Mouse (Mus musculus) MEL-GATA-1-ER (cell line): Measurements from ENCODE around the gene 6030468B19Rik.

ENCODE experiments used
- DNase-seq: peaks from one replicate; pipeline ENCODE4 v3.0.0-alpha.2; 2012; ENCODE audit warnings: low read depth; ENCODE audit errors: extremely low read depth

6030468B19Rik gene

GRCm38 (mm10) chr11:117797511-117798159, at the start of gene 6030468B19Rik:
Gene 6030468B19Rik, plus strand, starts transcription at chr11:117797660.
- DNase-seq: no peak

- DNase-seq: no peak
Observed at GRCm38 (mm10) chr11:117748628-117749027, 48.8 kb upstream of the 6030468B19Rik start.

DNA sequence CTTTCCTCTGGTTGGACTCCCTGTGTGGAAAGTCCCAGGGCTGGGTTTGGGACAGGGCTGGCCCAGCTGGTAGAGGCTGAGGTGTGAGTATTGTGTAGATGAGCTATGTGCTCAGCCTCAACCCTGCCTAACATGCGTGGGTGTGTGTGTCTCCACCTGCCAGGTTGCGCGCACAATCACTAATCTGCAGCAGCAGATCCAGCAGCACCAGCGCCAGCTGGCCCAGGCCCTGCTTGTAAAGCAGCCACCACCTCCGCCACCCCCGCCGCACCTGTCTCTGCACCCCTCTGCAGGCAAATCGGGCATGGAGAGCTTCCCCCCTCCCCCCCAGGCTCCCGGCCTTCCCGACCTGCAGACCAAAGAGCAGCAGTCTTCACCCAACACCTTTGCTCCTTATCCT, 48.0 kb upstream of the 6030468B19Rik start:
- no peak for DNase-seq

DNA sequence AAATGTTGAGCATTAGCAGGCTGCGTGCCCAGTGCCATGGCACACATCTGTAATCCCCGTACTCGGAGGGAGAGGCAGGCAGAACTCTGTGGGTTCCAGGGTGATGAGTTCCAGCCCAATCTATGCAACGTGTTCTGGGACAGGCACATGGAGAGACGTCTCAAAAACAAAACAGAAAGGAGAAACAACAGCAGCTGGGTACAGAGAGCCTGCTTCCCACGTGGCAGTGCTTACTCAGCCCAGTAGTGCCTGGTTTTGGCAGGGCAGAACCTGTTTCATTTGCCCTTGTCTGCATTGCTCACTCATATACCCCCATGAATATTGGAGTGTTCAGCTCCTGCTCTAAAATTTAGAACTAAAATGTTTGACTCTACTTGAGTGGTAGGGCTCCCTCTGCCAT, 45.9 kb upstream of the 6030468B19Rik start:
- no peak for DNase-seq

DNA sequence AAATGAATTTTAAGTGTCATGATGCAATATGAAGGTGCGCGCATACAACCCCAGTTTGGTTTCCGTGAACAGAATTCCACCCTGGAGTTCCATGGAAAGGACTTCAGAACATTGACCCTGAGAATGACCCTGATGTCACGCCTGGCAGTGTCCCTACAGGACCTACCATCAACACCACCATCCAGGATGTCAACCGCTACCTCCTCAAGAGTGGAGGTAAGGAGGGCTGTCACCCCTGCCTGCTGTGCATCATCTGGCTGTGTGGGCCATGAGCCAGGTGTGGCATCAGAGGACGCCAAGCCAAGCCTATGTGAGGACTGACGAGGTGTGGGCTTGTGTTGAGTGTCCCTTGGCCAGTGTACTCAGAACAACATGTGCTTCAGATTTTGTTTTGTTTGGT, 41.6 kb upstream of the 6030468B19Rik start:
- no peak for DNase-seq

- no peak for DNase-seq
Observed at GRCm38 (mm10) chr11:117759267-117759666, 38.2 kb upstream of the 6030468B19Rik start.

DNA sequence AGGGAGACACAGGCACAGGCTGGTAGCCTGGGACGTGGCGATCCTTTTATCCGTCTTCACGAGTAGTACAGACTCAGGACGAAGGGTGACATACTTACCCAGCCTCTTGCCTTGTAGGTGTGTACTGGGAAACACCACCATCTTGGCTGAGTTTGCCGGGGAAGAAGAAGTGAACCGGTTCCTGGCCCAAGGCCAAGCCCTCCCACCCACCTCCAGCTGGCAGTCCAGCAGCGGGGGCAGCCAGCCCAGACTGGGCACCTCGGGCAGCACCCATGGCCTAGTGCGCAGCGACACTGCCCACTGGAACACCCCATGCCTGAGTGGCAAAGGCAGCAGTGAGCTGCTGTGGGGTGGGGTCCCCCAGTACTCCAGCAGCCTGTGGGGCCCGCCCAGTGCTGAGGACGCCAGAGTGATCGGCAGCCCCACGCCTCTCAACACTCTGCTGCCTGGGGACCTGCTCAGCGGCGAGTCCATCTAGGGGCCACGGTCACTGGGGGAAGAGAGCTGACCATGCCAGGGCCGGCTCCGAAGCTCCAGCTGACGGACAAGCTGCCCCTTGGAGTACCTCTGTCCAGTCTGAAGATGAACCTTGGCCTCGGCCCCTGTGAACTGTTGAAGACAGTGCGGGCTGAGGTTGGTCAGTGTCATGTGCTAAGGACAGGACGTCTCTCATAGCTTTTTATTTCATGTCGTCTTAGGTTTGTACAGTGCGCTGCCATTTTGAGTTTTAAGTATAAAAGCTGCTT, 36.9 kb upstream of the 6030468B19Rik start:
- DNase-seq: no peak

DNA sequence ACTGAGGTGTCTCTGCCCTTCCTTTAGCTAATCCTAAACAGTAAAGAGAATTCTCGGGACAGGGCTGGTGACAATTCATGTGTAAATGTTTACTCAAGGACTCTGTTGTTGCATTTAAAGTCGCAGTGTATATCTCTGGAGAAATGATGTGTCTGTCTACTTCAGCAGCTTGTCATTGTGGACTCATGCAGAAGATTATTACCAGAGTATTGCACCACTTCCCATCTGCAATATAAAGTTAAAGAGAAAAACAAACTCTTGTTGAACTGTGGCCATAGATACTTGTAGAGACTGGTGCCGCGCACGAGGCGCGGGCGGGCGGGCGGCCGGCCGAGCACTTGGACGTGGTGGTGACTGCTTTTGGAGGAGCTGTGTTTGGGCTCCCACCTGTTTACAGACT, 35.7 kb upstream of the 6030468B19Rik start:
- DNase-seq: no peak

- DNase-seq: no peak
Observed at GRCm38 (mm10) chr11:117762246-117762645, 35.2 kb upstream of the 6030468B19Rik start.

GRCm38 (mm10) chr11:117764319-117764718, 33.1 kb upstream of the 6030468B19Rik start:
- DNase-seq: no peak

DNA sequence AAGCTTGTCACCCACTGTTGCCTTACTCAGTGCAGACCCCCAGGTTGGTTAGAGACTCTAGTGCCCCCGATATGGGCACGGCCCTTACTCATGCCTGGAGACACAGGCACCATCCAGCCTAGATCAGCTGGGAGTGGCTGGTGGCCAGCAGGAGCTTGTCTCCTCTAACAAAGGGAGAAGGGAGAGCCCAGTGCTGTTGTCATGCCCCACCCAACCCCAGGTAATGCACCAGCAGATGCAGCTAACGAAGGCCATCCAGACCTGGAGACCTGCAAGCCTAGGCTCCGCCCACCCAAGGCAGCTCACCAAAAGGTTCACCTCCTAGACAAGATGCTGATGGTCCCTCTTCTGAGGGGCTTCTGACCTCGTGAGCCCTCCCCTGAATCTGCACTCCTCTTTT, 32.1 kb upstream of the 6030468B19Rik start:
- DNase-seq: no peak

GRCm38 (mm10) chr11:117766275-117766674, 31.2 kb upstream of the 6030468B19Rik start:
- DNase-seq: no peak

DNA sequence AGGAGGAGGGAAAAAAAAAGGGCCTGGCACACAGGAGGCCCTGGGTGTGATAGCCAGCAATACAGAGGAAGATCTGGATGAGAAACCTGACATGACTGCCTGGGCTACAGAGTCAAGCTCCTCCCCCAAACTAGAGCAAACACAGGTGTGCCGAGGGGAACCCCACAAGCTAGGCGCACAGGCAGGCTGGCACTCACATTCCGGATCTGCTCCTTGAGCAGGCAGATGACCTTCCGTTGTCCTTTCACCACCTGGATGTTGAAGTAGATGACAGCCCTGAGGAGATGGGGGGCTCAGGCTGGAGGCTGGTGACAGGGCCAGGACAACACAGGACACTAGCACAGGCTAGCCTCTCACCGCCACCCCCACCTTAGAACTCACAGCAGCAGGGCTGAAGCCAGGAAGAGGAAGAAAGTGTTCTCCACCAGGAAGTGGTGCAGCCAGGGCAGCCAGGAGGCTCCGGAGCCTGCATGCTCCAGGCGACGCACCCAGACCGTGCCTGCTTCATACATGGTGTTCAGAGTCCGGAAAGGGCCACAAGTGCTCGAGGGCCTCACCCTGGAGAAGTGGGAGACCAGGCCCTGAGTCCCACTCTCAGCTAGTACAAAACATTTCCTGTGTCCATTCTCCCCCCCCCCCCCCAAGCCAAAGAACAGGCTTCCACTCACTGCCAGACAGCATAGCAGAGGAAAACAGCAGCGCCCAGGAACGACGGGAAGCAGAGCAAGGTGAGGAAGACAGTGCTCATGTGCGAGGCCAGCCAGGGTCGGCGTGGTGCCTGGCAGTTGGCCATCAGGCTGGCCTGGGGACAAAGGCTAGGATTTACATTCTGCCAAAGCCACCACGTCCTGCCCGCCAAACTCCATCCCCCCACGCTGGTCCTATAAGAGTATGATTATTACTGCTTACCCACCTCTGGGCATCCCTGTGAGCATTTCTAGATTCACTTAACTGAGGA, 28.5 kb upstream of the 6030468B19Rik start:
- no peak for DNase-seq

- DNase-seq: no peak
Observed at GRCm38 (mm10) chr11:117769683-117770047, 27.8 kb upstream of the 6030468B19Rik start.

- no peak for DNase-seq
Observed at GRCm38 (mm10) chr11:117770407-117770806, 27.1 kb upstream of the 6030468B19Rik start.

DNA sequence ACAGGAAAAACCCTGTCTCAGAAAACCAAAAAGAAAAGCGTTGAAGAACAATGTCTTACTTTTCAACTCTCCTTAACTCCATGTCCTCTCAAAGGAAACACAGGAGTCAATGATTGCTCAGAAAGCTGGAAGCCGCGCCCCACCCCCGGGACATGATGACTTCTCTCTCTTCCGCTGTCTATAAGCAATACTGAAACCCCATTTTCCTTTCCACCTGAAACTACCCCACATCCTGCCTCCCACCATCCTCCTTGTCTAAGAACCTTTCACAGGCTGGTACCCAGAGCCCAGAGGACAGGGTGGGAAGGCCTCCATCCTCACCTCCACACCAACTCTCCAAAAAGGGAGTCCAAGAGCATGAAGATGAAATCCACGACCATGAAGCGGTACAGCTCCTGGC, 25.1 kb upstream of the 6030468B19Rik start:
- no peak for DNase-seq

- no peak for DNase-seq
Observed at GRCm38 (mm10) chr11:117774925-117775324, 22.5 kb upstream of the 6030468B19Rik start.

DNA sequence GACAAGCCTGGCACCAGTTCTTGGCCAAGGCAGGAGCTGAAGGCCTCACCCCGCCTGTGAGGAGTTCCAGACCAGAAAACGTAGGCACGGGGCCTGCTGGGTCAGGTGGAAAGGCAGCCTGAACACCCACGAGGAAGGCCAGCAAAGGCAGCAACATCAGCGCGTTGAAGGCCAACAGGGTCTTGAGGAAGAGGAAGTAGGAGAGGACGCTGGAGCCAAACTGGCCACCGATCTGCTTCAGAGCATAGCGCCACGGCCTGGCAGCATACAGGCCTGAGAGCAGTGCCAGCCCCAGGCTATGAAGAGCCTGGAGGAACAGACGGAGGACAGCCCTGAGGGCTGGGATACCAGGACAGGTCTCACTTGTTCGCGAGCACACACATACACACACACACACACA, 21.9 kb upstream of the 6030468B19Rik start:
- DNase-seq: no peak

- no peak for DNase-seq
Observed at GRCm38 (mm10) chr11:117776085-117776792, 21.2 kb upstream of the 6030468B19Rik start.

DNA sequence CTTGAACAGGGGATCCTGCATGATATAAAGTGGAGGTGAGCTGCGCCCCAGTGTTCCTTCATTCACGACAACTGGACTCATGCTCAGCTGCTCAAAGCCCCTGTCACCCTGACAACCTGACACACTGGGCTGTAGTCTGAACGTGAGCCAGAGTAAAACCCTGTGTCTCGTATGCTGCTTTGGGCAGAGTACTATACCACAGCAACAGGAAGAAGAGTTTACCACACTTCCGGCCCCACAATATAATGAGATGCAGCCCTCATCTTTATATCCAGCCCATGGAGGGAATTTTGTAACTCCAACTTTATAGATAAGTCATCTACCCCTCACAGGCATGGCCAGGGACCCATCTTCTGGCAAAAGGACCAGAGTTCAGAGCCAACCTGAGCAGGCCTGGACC, 20.3 kb upstream of the 6030468B19Rik start:
- no peak for DNase-seq

GRCm38 (mm10) chr11:117778031-117778430, 19.4 kb upstream of the 6030468B19Rik start:
- DNase-seq: no peak
